Mouse (Mus musculus) layer of hippocampus, adult 18-20 months (tissue): ENCODE data around the gene Ssc5d. TPM values are rescaled to one million over a fixed set of nuclear protein-coding genes. Genes with fewer than 3 reads are reported as not detected.

Source experiments
- DNase-seq, 2 experiments: peaks; one replicate each; pipeline ENCODE4 v3.0.0; 2022; ENCODE audit warnings: low spot score in 2 of 2
- total RNA-seq, 2 experiments: library from RNA; stranded (reverse); gene quantifications; 2 replicates each; pipeline ENCODE4 v1.2.3; 2021

Gene Ssc5d
- total RNA-seq, 2 experiments from 2014 or later = 1.8 to 2.6 TPM

GRCm38 (mm10) chr7:4919096-4919495, 6.5 kb upstream of the Ssc5d start:
- DNase-seq = no peak

GRCm38 (mm10) chr7:4919971-4920370, 5.6 kb upstream of the Ssc5d start:
- DNase-seq = no peak

GRCm38 (mm10) chr7:4920496-4920895, 5.1 kb upstream of the Ssc5d start:
- no peak for DNase-seq

- DNase-seq = no peak
Observed at GRCm38 (mm10) chr7:4920976-4921823, 4.4 kb upstream of the Ssc5d start.

GRCm38 (mm10) chr7:4921824-4922482, 3.6 kb upstream of the Ssc5d start, which contains the start of gene Nat14:
Gene Nat14, plus strand, starts transcription at chr7:4922028.
- no peak for DNase-seq

GRCm38 (mm10) chr7:4922508-4922907, 3.1 kb upstream of the Ssc5d start:
- peak; percentile 87 to 90 for DNase-seq

GRCm38 (mm10) chr7:4922931-4923565, 2.5 kb upstream of the Ssc5d start:
- DNase-seq = peak; percentile 70 to 86

- peak in 1 of 2 experiments; percentile 66 for DNase-seq
Observed at GRCm38 (mm10) chr7:4923586-4924364, 1.8 kb upstream of the Ssc5d start.

GRCm38 (mm10) chr7:4924483-4924882, 1.1 kb upstream of the Ssc5d start:
- no peak for DNase-seq

- peak in 1 of 2 experiments; percentile 70 for DNase-seq
Observed at GRCm38 (mm10) chr7:4924891-4925301, 689 bp upstream of the Ssc5d start.

GRCm38 (mm10) chr7:4926849-4927248, 1.3 kb downstream of the Ssc5d start:
- DNase-seq = no peak

GRCm38 (mm10) chr7:4927711-4928110, 2.1 kb downstream of the Ssc5d start:
- no peak for DNase-seq

- DNase-seq = no peak
Observed at GRCm38 (mm10) chr7:4928323-4928722, 2.7 kb downstream of the Ssc5d start.

GRCm38 (mm10) chr7:4933103-4933502, 7.5 kb downstream of the Ssc5d start:
- no peak for DNase-seq

GRCm38 (mm10) chr7:4934160-4934914, 8.8 kb downstream of the Ssc5d start:
- DNase-seq = no peak

- no peak for DNase-seq
Observed at GRCm38 (mm10) chr7:4936832-4937231, 11.2 kb downstream of the Ssc5d start.

- no peak for DNase-seq
Observed at GRCm38 (mm10) chr7:4937392-4937791, 11.8 kb downstream of the Ssc5d start.

- peak in 1 of 2 experiments; percentile 71 for DNase-seq
Observed at GRCm38 (mm10) chr7:4938456-4938855, 12.9 kb downstream of the Ssc5d start.

GRCm38 (mm10) chr7:4940068-4940479, 14.5 kb downstream of the Ssc5d start:
- peak in 1 of 2 experiments; percentile 85 for DNase-seq

GRCm38 (mm10) chr7:4942673-4943072, 17.1 kb downstream of the Ssc5d start:
- DNase-seq = no peak
